Mouse (Mus musculus) CH12.LX (cell line): Measurements from ENCODE around the gene Txlnb. TPM values are rescaled to one million over a fixed set of nuclear protein-coding genes. Genes with fewer than 3 reads are reported as not detected.

Source experiments
- DNase-seq: peaks from one replicate; pipeline ENCODE4 v3.0.0-alpha.2; 2013; ENCODE audit errors: extremely low read depth
- H3K27ac ChIP-seq: 2 replicates; pipeline ENCODE4 v1.5.1; 2012; ENCODE audit warnings: low read depth, mild to moderate bottlenecking, control low read depth, moderate library complexity; ENCODE audit not compliant: insufficient read depth
- H3K27me3 ChIP-seq: replicated peaks from 2 replicates; pipeline ENCODE3; 2012; ENCODE audit warnings: inconsistent platforms
- H3K36me3 ChIP-seq, 2 experiments: replicated peaks in 1 of 2; 2 replicates each; pipeline versions ENCODE3 to v1.6.1; 2012; ENCODE audit warnings: inconsistent platforms in 1 of 2, low read length in 1 of 2, mild to moderate bottlenecking in 1 of 2, mixed read lengths in 1 of 2, moderate library complexity in 1 of 2; ENCODE audit not compliant: control insufficient read depth in 1 of 2, insufficient read depth in 1 of 2
- H3K4me1 ChIP-seq, 2 experiments: 2 replicates each; pipeline ENCODE4 v1.6.1; 2012; ENCODE audit warnings: inconsistent platforms in 1 of 2, moderate library complexity in 1 of 2; ENCODE audit not compliant: insufficient read depth in 2 of 2, control insufficient read depth in 1 of 2
- H3K4me2 ChIP-seq: 2 replicates; pipeline ENCODE4 v1.6.1; 2012; ENCODE audit warnings: low read depth, mild to moderate bottlenecking, control low read depth; ENCODE audit not compliant: poor library complexity, insufficient read depth, severe bottlenecking
- H3K4me3 ChIP-seq, 3 experiments: fragments of 150-350 bp in 1 of 3; sonication (generic) in 1 of 3; replicated peaks in 1 of 3; 2 replicates each; pipeline versions ENCODE3 to v1.5.1; 2011 to 2012; ENCODE audit warnings: low read depth in 2 of 3, low read length in 2 of 3, mild to moderate bottlenecking in 2 of 3, moderate library complexity in 2 of 3, control low read depth in 1 of 3, improper control_type of control experiment in 1 of 3, inconsistent platforms in 1 of 3, mixed read lengths in 1 of 3; ENCODE audit not compliant: poor library complexity in 1 of 3
- H3K79me2 ChIP-seq: replicated peaks from 2 replicates; pipeline ENCODE4 v1.6.1; 2012; ENCODE audit warnings: mild to moderate bottlenecking, moderate library complexity; ENCODE audit not compliant: control insufficient read depth, poor library complexity, insufficient read depth, severe bottlenecking; ENCODE audit errors: extremely low read depth
- H3K9ac ChIP-seq: 2 replicates; pipeline ENCODE4 v1.6.1; 2012; ENCODE audit warnings: low read depth, mild to moderate bottlenecking, control low read depth, moderate library complexity; ENCODE audit not compliant: insufficient read depth
- H3K9me3 ChIP-seq: replicated peaks from 2 replicates; pipeline ENCODE3; 2012; ENCODE audit warnings: low read length, inconsistent platforms, mixed read lengths
- BHLHE40 ChIP-seq: IDR thresholded peaks from 2 replicates; pipeline ENCODE4 v1.6.1; 2011; ENCODE audit warnings: mild to moderate bottlenecking, low read depth, low read length, improper control_type of control experiment
- CHD1 ChIP-seq: IDR thresholded peaks from 2 replicates; pipeline ENCODE4 v1.6.1; 2012; ENCODE audit warnings: low read depth, low read length, improper control_type of control experiment, inconsistent platforms
- CHD2 ChIP-seq: IDR thresholded peaks from 2 replicates; pipeline ENCODE4 v1.6.1; 2011; ENCODE audit warnings: low read length, improper control_type of control experiment
- E2F4 ChIP-seq: IDR thresholded peaks from 2 replicates; pipeline ENCODE4 v1.6.1; 2011; ENCODE audit warnings: low read depth, low read length, improper control_type of control experiment; ENCODE audit not compliant: insufficient replicate concordance
- ELF1 ChIP-seq: IDR thresholded peaks from 2 replicates; pipeline ENCODE4 v1.6.1; 2014; ENCODE audit warnings: low read depth, mild to moderate bottlenecking, inconsistent platforms, low read length, improper control_type of control experiment
- EP300 ChIP-seq: IDR thresholded peaks from 2 replicates; pipeline ENCODE4 v1.6.1; 2011; ENCODE audit warnings: low read length, improper control_type of control experiment
- HCFC1 ChIP-seq: IDR thresholded peaks from 2 replicates; pipeline ENCODE4 v1.6.1; 2012; ENCODE audit warnings: low read depth, mild to moderate bottlenecking, inconsistent platforms, low read length, improper control_type of control experiment
- IRF4 ChIP-seq: IDR thresholded peaks from 2 replicates; pipeline ENCODE4 v1.6.1; 2014; ENCODE audit warnings: low read depth, mild to moderate bottlenecking, inconsistent platforms, low read length, improper control_type of control experiment
- JUND ChIP-seq: conservative IDR thresholded peaks from 2 replicates; pipeline ENCODE4 v1.6.1; 2011; ENCODE audit warnings: low read depth, low read length, improper control_type of control experiment
- KAT2A ChIP-seq: IDR thresholded peaks from 2 replicates; pipeline ENCODE4 v1.6.1; 2012; ENCODE audit warnings: low read length, improper control_type of control experiment, inconsistent platforms; ENCODE audit not compliant: insufficient replicate concordance
- MAZ ChIP-seq: IDR thresholded peaks from 2 replicates; pipeline ENCODE4 v1.6.1; 2012; ENCODE audit warnings: low read depth, mild to moderate bottlenecking, inconsistent platforms, low read length, improper control_type of control experiment, moderate library complexity
- MXI1 ChIP-seq: IDR thresholded peaks from 2 replicates; pipeline ENCODE4 v1.6.1; 2011; ENCODE audit warnings: mild to moderate bottlenecking, low read depth, low read length, improper control_type of control experiment
- NELFE ChIP-seq: IDR thresholded peaks from 2 replicates; pipeline ENCODE4 v1.6.1; 2011; ENCODE audit warnings: low read depth, low read length, improper control_type of control experiment
- NRF1 ChIP-seq: IDR thresholded peaks from 2 replicates; pipeline ENCODE4 v1.6.1; 2014; ENCODE audit warnings: low read depth, mild to moderate bottlenecking, inconsistent platforms, low read length, improper control_type of control experiment, moderate library complexity
- POLR2A ChIP-seq: IDR thresholded peaks from 2 replicates; pipeline ENCODE4 v1.6.1; 2011; ENCODE audit warnings: low read depth, mild to moderate bottlenecking, improper control_type of control experiment, low read length
- POLR2AphosphoS2 ChIP-seq: IDR thresholded peaks from 2 replicates; pipeline ENCODE4 v1.6.1; 2011; ENCODE audit warnings: low read depth, low read length, improper control_type of control experiment
- SIN3A ChIP-seq: IDR thresholded peaks from 2 replicates; pipeline ENCODE4 v1.6.1; 2012; ENCODE audit warnings: low read length, improper control_type of control experiment, inconsistent platforms
- SMC3 ChIP-seq: IDR thresholded peaks from 2 replicates; pipeline ENCODE4 v1.6.1; 2011; ENCODE audit warnings: low read depth, low read length, improper control_type of control experiment
- TCF12 ChIP-seq: IDR thresholded peaks from 2 replicates; pipeline ENCODE4 v1.6.1; 2014; ENCODE audit warnings: low read depth, mild to moderate bottlenecking, inconsistent platforms, low read length, improper control_type of control experiment
- UBTF ChIP-seq: IDR thresholded peaks from 2 replicates; pipeline ENCODE4 v1.6.1; 2012; ENCODE audit warnings: low read depth, mild to moderate bottlenecking, inconsistent platforms, low read length, improper control_type of control experiment, moderate library complexity
- USF2 ChIP-seq: conservative IDR thresholded peaks from 2 replicates; pipeline ENCODE4 v1.6.1; 2011; ENCODE audit warnings: low read depth, low read length, improper control_type of control experiment
- ZC3H11A ChIP-seq: IDR thresholded peaks from 2 replicates; pipeline ENCODE4 v1.6.1; 2012; ENCODE audit warnings: low read depth, mild to moderate bottlenecking, inconsistent platforms, low read length, improper control_type of control experiment
- ZMIZ1 ChIP-seq: IDR thresholded peaks from 2 replicates; pipeline ENCODE4 v1.6.1; 2012; ENCODE audit warnings: low read depth, mild to moderate bottlenecking, inconsistent platforms, low read length, improper control_type of control experiment
- ZNF384 ChIP-seq: IDR thresholded peaks from 2 replicates; pipeline ENCODE4 v1.6.1; 2012; ENCODE audit warnings: low read depth, low read length, improper control_type of control experiment, inconsistent platforms
- dilution Hi-C: fragments of 300-500 bp; cut with MboI; formaldehyde crosslinking; loops from 2 replicates; pipeline ENCODE4 v1.14.3; 2020; ENCODE audit warnings: low sequenced_read_pairs; ENCODE audit not compliant: extremely low pct_unique_long_range_greater_than_20kb, extremely low pct_ligation_motif_present
- in situ Hi-C: fragments of 300-500 bp; cut with MboI; formaldehyde crosslinking; loops from 3 replicates; pipeline ENCODE4 v1.14.3; 2019; ENCODE audit warnings: low sequenced_read_pairs, low pct_ligation_motif_present, low pct_unique_long_range_greater_than_20kb, mixed read lengths
- polyA plus RNA-seq: library from polyadenylated mRNA; unstranded; fragments of >175 nt; gene quantifications from 2 replicates; pipeline ENCODE4 v1.2.1, GENCODE M21; 2012; ENCODE audit warnings: low read depth; ENCODE audit not compliant: insufficient read length
- total RNA-seq, 2 experiments: library from RNA; depleted of rRNA; stranded (reverse); fragments of 300-350 nt in 1 of 2; fragments of >200 nt in 1 of 2; gene quantifications; 2 replicates each; pipeline ENCODE4 v1.2.3; 2012 to 2014

Txlnb gene
- total and polyA plus RNA-seq, 3 experiments, result 2.0 to 5.1 (median 4.9) TPM

- in situ Hi-C loops, result no loop called here
- H3K4me3 ChIP-seq, result no peak overlapping the region
- no peaks in the 10 kb centered on the region for H3K79me2 ChIP-seq
- no peak overlapping the region for H3K27ac ChIP-seq
- H3K4me1 ChIP-seq, result no peaks in the 10 kb centered on the region
- TF ChIP-seq CHD1, result no peak
- TF ChIP-seq USF2, result no peak
- no peak for TF ChIP-seq KAT2A
- TF ChIP-seq IRF4, result no peak
- no peak for TF ChIP-seq NELFE
- no peak for TF ChIP-seq ZC3H11A
- no peak for TF ChIP-seq ELF1
- TF ChIP-seq JUND, result no peak
- TF ChIP-seq BHLHE40, result no peak
- no peak for TF ChIP-seq POLR2AphosphoS2
- TF ChIP-seq NRF1, result no peak
- no peak for TF ChIP-seq ZNF384
- TF ChIP-seq MAZ, result no peak
- no peak for TF ChIP-seq SIN3A
- TF ChIP-seq MXI1, result no peak
- TF ChIP-seq EP300, result no peak
- TF ChIP-seq UBTF, result no peak
- TF ChIP-seq POLR2A, result no peak
- no peak for TF ChIP-seq E2F4
- TF ChIP-seq SMC3, result no peak
- H3K27me3 ChIP-seq, result no peaks in the 10 kb centered on the region
- H3K36me3 ChIP-seq, result no peaks in the 10 kb centered on the region
- no peak overlapping the region for H3K4me2 ChIP-seq
- DNase-seq, result no peak
- H3K9ac ChIP-seq, result no peak overlapping the region
- dilution Hi-C loops, result no loop called here
- peaks cover 2% of the 10 kb centered on the region for H3K9me3 ChIP-seq
Measured at GRCm38 (mm10) chr10:17761652-17762051, 34.4 kb upstream of the Txlnb start.

- Histone ChIP-seq H3K4me1 (no peaks in the 10 kb centered on the region), H3K9me3 (peaks cover 2% of the 10 kb centered on the region), H3K27me3 (no peaks in the 10 kb centered on the region), H3K79me2 (no peaks in the 10 kb centered on the region), H3K4me2 (no peak overlapping the region), H3K9ac (no peak overlapping the region), H3K4me3 (no peak overlapping the region), H3K36me3 (no peaks in the 10 kb centered on the region), H3K27ac (no peak overlapping the region)
- no peak for DNase-seq
- dilution Hi-C loops, result no loop called here
- no peak for TF ChIP-seq MAZ
- no peak for TF ChIP-seq ZMIZ1
- no peak for TF ChIP-seq TCF12
- TF ChIP-seq SIN3A, result no peak
- no peak for TF ChIP-seq KAT2A
- no peak for TF ChIP-seq HCFC1
- no peak for TF ChIP-seq CHD2
- TF ChIP-seq ELF1, result no peak
- TF ChIP-seq E2F4, result no peak
- TF ChIP-seq EP300, result no peak
- no peak for TF ChIP-seq MXI1
- in situ Hi-C loops, result no loop called here
Measured at GRCm38 (mm10) chr10:17762946-17763345, 33.1 kb upstream of the Txlnb start.
